Mouse (Mus musculus) cerebellum, adult 8-10 months (tissue): ENCODE results near the gene Dlx3.

Experiments used
- DNase-seq: peaks from one replicate; pipeline ENCODE4 v3.0.0; 2022

The Dlx3 gene

DNA sequence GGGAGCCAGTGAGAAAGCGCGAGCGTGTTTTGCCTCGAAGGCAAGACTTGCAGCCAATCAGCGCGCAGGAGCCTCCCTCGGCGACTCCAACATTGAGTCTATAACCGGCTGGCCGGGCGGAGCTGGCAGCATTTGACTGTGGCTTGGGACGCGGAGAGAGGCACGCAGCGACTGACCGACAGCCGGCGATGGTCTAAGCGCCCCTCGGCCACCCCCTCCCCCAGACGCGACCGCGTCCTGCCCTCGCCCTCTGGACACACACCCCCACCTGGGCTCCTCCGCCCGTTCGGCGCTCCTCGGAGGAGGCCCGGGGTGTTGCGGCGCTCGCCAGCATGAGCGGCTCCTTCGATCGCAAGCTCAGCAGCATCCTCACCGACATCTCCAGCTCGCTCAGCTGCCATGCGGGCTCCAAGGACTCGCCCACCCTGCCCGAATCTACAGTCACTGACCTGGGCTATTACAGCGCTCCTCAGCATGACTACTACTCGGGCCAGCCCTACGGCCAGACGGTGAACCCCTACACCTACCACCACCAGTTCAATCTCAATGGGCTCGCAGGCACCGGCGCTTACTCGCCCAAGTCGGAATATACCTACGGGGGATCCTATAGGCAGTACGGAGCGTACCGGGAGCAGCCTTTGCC is at the start of gene Dlx3:
TSS of gene Dlx3 (plus strand) at position 130 of the 643 bp plus-strand sequence.
- DNase-seq = no peak

DNA sequence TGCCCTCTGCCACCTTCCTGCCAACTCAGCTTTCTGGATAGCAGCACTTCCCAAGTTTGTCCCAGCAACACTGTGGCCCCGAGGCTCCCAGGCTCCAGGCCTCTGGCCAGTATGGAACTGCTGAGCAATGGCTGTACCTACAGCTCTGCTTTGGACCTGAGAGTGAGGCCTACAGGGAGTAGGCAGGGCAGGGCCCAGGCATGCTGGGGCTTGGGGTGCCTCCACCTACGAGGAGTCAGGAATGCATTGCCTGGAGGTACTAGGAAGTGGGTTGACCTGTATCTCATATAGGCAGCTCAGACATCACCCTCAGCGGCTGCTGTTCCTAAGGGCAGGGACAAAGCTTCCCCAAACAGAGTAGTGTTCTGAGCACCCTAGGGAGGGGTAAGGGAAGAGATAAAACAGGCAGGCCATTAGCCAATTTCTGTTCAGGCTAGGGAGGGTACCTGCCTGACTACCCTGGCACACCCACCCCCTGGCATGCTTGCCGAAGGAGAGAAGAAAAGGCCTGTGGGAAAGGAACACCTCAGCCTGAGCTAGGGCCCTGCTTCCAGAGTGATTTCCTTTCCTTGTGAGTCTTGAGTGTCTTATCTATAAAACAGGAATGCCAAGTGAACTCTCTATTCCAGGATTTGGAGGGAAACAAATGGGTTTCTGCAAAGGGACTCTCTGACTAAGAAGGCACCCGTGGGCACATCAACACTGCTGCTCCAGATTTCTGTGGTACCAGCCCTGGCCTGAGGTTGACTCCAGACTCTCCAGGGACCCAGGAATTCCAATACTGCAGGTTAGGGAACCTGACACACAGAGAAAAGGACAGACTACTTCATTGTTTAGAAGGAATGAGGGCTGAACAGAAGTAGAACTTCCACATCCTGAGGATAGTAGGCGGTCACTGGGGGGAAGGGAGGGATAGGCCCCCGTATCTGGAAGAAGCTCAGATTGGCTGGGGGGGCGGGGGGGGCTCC is 49.5 kb upstream of the Dlx3 start:
- no peak for DNase-seq

DNA sequence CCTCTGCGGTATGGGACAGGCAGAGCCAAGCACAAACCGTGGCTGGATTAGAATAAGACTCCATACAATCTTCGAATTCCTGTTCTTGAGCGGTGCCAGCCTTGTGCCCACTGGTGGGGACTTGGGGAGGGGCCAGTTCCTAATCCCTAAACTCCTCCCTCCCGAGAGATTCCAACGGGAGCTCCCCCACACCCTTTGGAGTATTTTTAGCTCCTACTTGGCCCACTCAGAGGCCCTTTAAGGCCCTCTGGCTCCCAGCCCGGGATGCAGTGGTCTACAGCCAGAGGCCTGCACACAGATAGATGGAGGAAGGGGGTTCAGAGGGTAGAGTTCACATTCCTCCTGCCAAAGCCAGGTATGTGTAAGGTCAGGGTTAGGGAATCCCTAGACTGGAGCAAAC is 48.7 kb upstream of the Dlx3 start:
- DNase-seq = no peak

DNA sequence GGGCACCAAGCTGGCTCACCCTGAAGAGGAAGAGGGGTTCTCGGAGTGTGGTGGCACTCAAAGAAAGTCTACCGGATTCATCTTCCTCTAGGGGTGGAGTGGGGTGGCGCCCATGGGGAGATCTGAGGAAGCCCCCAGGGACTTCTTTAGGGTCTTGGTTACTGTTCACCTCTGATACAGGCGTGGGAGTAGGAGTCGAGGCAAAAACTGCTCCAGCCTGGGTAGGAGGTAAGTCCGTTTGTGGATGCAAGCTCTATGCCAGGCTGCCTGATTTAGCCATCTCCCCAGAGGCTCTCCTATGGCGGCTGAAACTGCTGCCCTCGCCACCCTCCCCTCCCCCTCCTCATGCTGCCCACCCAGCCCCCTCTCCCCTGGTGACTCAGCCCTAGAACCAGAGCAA is 47.8 kb upstream of the Dlx3 start:
- no peak for DNase-seq

DNA sequence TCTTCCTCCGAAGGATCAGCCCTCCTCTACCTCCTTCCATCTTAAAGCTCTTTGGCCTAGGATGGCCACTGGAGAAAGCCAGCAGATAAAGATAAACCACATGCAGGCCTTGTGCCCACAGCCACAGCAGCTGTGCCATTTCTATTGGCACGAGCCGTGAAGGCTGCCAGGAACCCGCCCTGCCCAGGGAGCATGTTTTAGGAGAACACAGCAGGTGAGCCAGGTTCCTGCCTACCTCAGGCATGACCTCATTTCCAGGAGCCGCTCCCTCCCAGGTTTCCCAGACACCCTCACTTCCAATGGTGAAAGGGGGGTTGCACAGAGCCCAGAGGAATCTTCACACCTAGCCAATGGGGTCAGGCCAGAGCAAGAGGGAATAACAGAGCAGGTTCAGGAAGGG is 47.1 kb upstream of the Dlx3 start:
- DNase-seq = peak; percentile 75

DNA sequence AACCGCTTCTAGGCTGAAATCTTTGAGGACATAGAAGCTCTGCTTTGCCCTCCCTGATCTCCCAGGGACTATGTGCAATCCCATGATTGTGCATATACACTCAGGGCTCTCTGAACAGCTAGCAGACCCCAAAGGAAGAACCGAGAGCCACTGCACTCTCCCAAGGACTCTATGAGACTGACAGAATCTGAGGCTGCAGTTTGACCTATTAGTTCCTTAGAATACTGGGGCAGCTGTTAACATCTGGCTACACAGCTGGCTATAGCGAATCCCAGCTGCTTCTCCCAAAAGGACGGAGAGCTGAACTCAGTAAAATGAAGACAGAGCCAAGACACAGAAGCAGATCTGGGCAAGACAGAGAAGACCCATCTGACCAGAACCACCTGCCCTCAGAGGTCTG is 46.1 kb upstream of the Dlx3 start:
- DNase-seq = no peak

DNA sequence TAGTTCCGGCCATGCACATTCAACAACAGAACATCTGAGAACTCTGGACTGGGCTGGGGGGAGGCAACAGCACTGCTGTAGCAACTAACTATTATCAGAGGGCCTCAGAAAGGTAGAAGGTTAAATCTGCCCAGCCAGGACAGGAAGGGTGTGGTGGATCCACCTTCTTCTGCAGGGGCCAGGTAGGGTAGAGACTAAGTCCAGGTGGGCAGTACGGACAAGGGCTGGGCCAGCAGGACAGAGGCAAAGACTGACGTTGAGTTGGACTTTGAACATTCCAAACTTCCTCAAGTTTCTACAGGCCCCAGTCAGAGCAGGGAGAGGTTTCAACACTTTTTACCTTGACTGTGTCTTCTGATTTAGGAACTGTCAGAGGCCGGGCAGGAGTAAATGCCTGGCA is 45.2 kb upstream of the Dlx3 start:
- DNase-seq = no peak

DNA sequence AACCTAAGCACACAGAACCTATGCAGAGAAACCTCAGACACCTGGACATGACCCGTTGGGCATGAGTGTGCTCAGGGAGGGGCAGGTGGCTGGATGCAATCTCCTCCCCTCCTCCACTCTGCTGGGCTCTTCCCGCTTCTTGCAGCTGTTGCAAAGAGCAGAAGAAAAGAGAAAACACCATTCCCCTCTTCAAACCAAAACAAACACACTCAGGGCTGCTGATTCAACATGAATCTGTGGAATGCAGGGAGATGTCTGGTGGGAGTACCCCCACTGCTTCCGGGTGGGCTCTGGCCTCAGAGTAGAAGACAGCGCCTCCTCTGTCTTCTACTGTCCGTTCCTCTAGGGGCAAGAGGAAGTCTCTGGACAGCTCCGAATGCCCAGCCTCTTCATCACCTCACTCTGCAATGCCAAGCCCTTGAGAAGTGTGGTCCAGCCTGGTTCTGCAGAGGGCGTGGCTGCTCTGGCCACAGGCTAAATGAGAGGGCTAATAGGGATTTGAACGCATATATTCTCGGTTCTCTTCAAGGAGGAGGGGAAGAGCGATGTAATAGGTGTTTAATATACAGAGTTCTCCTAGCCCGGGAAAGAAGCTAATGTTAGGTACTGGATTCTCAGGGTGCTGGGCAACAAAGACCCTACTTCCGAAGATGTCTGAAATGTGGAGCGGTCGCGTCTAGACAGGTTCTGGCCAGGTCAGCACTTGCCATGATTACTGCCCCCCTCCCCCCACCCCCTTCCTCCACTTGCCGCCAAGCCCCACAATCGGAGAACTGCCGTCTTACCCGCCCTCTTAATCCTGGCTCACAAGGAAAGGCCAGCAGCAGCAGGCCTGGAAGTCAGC is 44.5 kb upstream of the Dlx3 start:
- no peak for DNase-seq

DNA sequence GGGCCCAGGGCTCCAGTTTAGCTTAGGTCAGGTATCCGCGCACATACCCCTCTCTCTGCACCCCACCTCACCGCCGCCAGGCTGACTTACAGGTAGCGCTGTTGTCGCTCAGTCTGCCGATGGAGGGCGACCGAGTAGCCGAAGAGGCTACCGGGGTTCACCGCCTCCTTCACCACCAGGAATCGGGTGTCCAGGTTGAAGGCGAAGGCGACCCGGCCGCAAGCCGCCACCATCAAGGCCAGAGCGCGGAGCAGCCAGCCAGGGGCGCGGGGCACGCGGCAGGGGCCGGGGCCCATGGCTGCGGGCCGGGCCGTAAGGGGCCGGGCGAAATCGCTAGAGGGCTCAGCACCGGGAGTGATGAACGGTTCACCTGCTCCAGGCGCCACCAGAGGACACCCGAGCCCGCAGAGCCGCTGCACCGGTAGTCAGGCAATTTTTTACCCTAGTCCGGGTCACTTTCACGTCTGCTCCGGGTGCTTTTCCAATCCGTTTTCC is 43.8 kb upstream of the Dlx3 start:
- peak; percentile 75 for DNase-seq

DNA sequence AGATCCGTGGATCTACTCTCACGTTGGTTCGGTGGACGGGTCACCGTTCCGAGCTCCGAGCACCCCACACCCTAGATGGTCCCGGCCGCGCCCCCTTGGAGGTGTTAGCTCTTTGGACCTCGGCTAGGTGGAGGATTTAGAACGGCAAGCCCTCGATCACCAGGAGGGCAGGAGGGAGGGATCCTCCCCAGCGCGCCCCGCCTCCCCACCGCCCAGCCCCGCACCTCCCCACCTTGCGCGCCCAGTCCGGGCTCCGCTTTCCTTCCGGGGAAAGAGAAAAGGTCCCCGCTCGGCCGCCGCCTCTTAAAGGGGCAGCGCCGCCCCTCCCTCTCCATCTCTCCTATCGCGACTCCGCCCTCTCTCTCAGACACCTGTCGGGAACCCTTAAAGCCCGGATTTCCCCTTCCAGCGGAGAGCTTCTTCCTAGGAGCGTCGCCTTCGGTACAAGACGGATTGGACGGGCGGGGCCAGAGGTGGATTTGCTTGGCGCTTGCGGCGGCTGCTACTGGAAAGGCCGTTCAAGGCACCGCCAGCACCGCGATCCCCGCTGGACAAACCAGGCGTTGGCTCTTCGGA is 43.3 kb upstream of the Dlx3 start, which contains the start of gene Itga3:
TSS of gene Itga3 (minus strand) at position 266 of the 576 bp plus-strand sequence.
- DNase-seq = peak; percentile 76

DNA sequence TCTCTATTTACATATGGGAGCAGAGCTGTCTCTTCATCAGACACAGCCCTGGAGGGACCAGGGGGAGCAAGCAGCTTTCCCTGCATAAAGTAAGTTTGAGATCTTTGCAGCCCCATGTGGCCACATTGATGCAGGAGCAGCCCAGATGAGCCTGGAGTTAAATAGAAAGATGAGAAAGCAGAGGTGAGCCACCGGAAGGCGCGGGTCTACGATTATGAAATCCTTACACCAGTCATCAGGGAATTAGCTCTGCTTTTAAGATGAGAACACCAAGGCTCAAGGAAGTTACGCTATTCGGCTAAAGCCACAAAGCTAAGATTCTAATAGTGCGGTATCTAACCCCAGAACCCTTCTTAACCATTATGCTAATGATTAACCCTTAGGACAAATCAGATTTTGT is 42.0 kb upstream of the Dlx3 start:
- no peak for DNase-seq

DNA sequence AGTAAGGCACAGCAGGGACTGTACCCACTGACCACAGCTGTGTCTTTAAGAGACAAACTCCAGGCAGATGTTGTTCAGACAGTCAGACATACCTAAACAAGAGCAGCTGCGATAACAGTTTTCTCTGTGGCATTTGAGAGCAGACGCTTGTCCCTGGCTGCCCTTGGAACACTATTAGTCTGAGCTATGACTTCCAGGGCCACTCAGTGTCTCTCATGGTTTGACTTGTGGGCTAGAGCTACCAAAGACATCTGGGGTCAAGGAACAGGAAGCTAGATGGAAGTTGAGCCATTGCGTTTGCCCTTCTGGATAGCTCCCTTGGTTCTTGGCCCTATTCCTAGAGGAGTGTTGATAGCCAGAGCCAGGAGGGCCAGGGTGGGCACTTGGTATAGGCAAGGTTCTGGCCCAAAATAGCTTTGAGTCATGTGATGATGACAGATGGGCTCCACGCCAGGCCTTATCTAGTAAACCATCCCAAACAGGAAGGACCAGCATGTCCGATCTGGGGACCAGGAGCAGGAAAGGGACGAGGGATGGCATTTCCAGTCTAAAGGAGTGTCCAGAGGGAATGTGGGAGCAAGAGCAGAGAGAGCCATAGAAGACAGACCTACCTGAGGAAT is 40.6 kb upstream of the Dlx3 start:
- no peak for DNase-seq

DNA sequence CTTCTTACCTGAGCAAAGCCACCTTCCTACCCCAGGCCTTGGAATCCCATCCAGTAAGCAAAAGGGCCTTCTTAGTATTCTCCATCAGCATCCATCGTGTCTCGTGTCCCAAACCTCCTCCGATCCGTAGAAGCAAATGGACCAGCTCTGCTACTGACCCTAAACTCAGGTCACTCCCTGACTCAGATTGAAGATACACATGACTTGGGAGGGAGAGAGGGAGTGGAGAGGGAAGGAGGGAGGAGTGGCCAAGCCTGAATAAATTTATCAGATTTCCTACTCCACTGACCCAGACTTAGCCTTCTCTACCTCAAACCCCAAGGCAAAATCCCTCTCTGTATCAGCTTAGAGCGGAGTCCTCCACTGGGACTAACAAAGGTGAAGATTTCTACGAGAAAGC is 39.1 kb upstream of the Dlx3 start:
- DNase-seq = no peak

DNA sequence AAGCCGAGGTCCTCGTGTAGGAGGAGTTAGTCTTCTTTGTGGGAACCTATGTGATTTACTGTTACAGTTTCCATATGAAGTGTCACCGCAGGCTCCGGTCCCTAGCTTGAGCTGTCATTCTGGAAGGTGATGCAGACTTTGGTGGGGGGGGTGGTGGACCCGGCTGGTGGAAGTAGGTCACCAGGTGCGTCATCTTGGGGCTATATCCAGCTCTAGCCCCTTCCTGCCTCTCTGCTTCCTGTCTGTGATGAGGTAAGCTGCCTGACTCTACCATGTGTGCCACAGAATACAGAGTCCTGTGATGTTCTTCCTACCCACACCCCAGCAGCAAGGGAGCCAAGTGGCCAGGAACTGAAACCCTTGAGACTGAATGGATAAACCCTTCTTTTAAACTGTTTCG is 37.0 kb upstream of the Dlx3 start:
- no peak for DNase-seq

DNA sequence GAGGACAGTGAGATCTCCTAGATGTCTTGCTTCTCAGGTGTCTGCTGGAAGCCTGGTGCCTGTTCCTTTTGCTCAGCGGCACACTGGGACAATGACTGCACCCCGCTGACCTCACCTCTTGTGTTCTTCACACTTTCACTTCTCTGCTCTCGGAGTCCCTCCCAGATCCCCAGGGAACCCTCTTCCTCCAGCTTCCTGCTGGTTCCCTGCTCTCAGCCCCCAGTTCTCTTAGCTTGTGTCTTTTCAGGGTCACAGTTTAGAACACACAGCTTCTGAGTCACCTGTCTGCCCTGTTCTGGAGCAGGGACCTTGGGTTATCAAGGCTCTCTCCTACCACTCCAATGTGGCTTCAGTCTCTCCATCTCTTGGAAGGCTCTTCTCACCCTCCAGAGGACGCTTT is 35.7 kb upstream of the Dlx3 start:
- no peak for DNase-seq

DNA sequence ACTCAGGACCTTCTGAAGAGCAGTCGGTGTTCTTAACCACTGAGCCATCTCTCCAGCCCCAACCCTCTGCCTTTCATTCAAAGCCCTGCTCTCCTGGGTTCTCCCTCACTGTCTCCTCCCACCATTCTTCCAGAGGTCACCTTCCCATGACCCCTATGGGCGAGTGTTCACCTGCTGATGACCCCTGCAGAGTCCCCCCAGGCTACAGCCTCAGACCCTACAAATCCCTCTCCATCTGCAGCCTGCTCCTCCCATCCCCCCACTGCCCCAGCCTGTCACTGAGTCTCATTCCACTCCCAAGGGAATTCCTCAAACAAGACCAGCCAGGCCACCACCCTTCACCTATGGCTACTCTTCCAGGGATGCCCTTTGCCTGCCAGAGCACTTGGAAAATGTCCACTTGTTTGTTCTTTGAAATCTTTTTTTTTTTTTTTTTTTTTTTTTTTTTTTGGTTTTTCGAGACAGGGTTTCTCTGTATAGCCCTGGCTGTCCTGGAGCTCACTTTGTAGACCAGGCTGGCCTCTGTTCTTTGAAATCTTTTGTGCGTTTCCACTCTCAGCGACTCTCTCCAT is 35.0 kb upstream of the Dlx3 start:
- no peak for DNase-seq

DNA sequence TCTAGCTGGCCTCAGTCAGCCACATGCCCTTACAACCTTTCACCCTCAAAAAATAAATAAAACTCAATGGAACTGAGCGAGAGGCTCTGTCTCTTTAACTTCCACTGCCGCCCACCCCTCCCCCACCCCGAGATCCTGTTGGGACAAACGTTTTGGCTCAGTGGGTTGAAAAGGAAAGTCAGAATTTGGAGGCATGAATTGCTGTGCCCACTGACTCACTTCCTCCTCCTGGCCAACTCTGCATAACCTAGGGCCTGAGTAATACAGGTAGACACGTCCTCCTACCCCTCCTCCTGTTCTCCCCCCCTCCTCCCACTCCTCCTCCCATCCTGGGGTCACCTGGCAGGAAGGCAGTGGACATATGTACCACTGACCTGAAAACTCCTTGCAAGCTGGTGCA is 34.2 kb upstream of the Dlx3 start:
- no peak for DNase-seq

DNA sequence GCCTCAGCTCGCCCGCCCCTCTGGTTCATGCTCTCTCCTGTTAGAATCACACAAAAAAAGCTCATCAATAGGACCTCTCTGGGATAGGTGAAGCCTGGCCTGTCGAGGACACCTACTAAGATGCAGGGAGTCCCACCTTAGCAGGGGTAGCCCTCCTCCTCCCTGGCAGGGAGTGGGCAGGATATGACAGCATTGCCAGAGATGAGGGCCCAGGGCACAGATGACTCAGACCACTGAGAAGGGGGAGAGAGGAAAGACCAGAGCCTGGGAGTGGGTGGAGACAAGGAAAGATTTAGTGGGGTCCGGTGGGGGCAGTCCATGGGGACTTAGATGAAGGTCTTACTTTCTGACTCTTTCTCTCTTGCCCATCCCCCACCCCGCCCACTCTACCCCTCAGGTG is 33.7 kb upstream of the Dlx3 start:
- no peak for DNase-seq

DNA sequence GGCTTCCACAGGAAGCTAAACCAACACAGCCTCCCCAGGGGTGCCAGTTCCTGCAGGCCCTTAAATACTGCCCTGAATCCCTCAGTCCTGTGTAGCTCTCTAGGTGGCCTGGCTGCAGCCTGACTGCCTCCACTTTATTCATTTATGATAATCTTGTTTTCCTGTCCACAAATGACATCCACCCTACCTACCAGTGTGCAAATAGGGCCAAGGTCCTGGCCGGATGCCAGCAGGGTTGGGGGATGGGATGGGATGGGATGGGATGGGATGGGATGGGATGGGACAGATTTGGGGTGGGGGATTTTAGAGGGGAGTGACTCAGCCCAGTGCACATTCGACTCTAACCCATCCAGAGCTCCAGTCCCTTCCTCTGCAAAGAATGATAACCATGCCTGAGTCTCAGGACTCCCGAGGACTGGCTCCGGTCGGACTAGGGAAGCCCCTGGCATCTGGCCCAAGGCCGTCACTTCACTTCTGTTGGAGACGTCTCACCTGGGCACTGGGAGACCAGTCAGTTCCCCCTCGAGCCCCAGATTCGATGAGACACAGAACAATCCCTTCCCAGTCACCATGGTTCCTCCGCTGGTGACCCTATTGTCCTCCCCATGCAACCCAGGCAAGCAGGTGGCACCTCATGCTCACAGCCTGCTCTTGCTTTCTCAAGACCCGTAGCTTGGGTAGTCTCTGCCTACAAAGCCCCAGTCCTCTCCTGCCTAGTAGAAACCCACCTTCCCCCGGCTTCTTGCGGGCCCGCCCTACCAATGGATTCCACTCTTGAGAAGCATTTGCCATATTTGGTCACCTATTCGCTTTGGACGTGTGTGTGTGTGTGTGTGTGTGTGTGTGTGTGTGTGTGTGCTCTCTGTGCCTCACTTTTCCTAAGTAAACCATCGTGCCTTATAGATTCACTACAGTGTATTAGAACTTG is 32.4 kb upstream of the Dlx3 start:
- no peak for DNase-seq

DNA sequence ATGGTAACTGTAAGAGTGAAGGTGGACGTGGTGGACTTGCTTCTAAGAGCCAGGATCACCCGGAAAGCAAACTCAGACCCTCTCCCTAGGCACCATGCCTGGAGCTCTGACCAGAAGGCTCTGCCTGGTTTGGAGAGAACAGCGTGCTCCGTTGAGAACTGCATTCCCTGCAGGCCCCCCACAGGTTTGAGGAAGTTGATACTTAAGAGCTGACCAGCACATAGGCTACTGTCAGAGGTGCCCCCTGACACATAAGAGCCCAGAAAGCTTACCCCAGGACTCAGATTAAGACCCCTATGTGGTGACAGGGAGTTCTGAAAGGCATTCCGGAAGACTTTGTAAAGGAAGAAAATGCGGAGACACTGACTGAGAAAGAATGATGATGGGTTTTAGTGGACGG is 31.6 kb upstream of the Dlx3 start:
- DNase-seq = no peak
